Mouse (Mus musculus): ENCODE measurements around the gene Camta1. TPM values are rescaled to one million over a fixed set of nuclear protein-coding genes. Genes with fewer than 3 reads are reported as not detected.

Camta1 gene
- total RNA-seq, 2 experiments from 2014 or later: 193 to 222 TPM

GRCm38 (mm10) chr4:151710522-151710921 is 151.2 kb downstream of the Camta1 start:
- intact Hi-C loops (cut with DNase I): no loop called here
- no peak for DNase-seq (ENCODE audit: low spot score in 2 of 2)

GRCm38 (mm10) chr4:151709269-151709668 is 152.4 kb downstream of the Camta1 start:
- intact Hi-C loops (cut with DNase I): no loop called here
- DNase-seq (ENCODE audit: low spot score in 2 of 2): no peak

- intact Hi-C loops (cut with DNase I): loop anchor here (1.0 kb wide), 1 partner anchor 30 kb away; no protein-coding TSS in a partner anchor
- DNase-seq (ENCODE audit: low spot score in 2 of 2): no peak
Observed at GRCm38 (mm10) chr4:151703069-151703735, 158.5 kb downstream of the Camta1 start.

- intact Hi-C loops (cut with DNase I): no loop called here
- DNase-seq (ENCODE audit: low spot score in 2 of 2): no peak
Observed at GRCm38 (mm10) chr4:151702463-151702862, 159.2 kb downstream of the Camta1 start.

- no peak for DNase-seq (ENCODE audit: low spot score in 2 of 2)
- intact Hi-C loops (cut with DNase I): no loop called here
Observed at GRCm38 (mm10) chr4:151695984-151696383, 165.7 kb downstream of the Camta1 start.

- peak in 1 of 2 experiments; percentile 22 for DNase-seq (ENCODE audit: low spot score in 2 of 2)
- intact Hi-C loops (cut with DNase I): no loop called here
Observed at GRCm38 (mm10) chr4:151694531-151694930, 167.1 kb downstream of the Camta1 start.

- no peak for DNase-seq (ENCODE audit: low spot score in 2 of 2)
- intact Hi-C loops (cut with DNase I): no loop called here
Observed at GRCm38 (mm10) chr4:151694047-151694446, 167.6 kb downstream of the Camta1 start.

GRCm38 (mm10) chr4:151690041-151690440 is 171.6 kb downstream of the Camta1 start:
- DNase-seq (ENCODE audit: low spot score in 2 of 2): peak in 1 of 2 experiments; percentile 33
- intact Hi-C loops (cut with DNase I): no loop called here

- DNase-seq (ENCODE audit: low spot score in 2 of 2): no peak
- intact Hi-C loops (cut with DNase I): no loop called here
Observed at GRCm38 (mm10) chr4:151688206-151688605, 173.5 kb downstream of the Camta1 start.

GRCm38 (mm10) chr4:151684596-151684995 is 177.1 kb downstream of the Camta1 start:
- DNase-seq (ENCODE audit: low spot score in 2 of 2): no peak
- intact Hi-C loops (cut with DNase I): no loop called here

- intact Hi-C loops (cut with DNase I): no loop called here
- no peak for DNase-seq (ENCODE audit: low spot score in 2 of 2)
Observed at GRCm38 (mm10) chr4:151682831-151683488, 178.7 kb downstream of the Camta1 start.

GRCm38 (mm10) chr4:151672452-151672851 is 189.2 kb downstream of the Camta1 start:
- intact Hi-C loops (cut with DNase I): no loop called here

GRCm38 (mm10) chr4:151666411-151666901 is 195.2 kb downstream of the Camta1 start:
- intact Hi-C loops (cut with DNase I): no loop called here
- DNase-seq (ENCODE audit: low spot score in 2 of 2): peak; percentile 57 to 90

More at GRCm38 (mm10) chr4:151672452-151672851, 189.2 kb downstream of the Camta1 start:
- DNase-seq (ENCODE audit: low spot score in 2 of 2): no peak

GRCm38 (mm10) chr4:151661486-151661885 is 200.2 kb downstream of the Camta1 start:
- no peak for DNase-seq (ENCODE audit: low spot score in 2 of 2)
- intact Hi-C loops (cut with DNase I): no loop called here

- no peak for DNase-seq (ENCODE audit: low spot score in 2 of 2)
- intact Hi-C loops (cut with DNase I): no loop called here
Observed at GRCm38 (mm10) chr4:151656427-151656826, 205.2 kb downstream of the Camta1 start.

GRCm38 (mm10) chr4:151655637-151656385 is 205.9 kb downstream of the Camta1 start:
- DNase-seq (ENCODE audit: low spot score in 2 of 2): no peak
- intact Hi-C loops (cut with DNase I): no loop called here

GRCm38 (mm10) chr4:151655227-151655626 is 206.4 kb downstream of the Camta1 start:
- intact Hi-C loops (cut with DNase I): no loop called here

GRCm38 (mm10) chr4:151642418-151642817 is 219.3 kb downstream of the Camta1 start:
- no peak for DNase-seq (ENCODE audit: low spot score in 2 of 2)
- intact Hi-C loops (cut with DNase I): no loop called here

More at GRCm38 (mm10) chr4:151655227-151655626, 206.4 kb downstream of the Camta1 start:
- no peak for DNase-seq (ENCODE audit: low spot score in 2 of 2)

- peak in 1 of 2 experiments; percentile 84 for DNase-seq (ENCODE audit: low spot score in 2 of 2)
- intact Hi-C loops (cut with DNase I): no loop called here
Observed at GRCm38 (mm10) chr4:151640971-151641370, 220.7 kb downstream of the Camta1 start.

- no peak for DNase-seq (ENCODE audit: low spot score in 2 of 2)
- intact Hi-C loops (cut with DNase I): loop anchor here (5.0 kb wide), 1 partner anchor 47 kb away; no protein-coding TSS in a partner anchor
Observed at GRCm38 (mm10) chr4:151638941-151639340, 222.7 kb downstream of the Camta1 start.
